Mouse (Mus musculus) fibroblast of lung, adult 2 months (primary cell): ENCODE data around the gene Klk1b16.
"Not testable (repeated sequence)": the region's sequence is repeated elsewhere in the genome, so short reads cannot be mapped to it uniquely, and the experiment has no call there.

Source experiments
- DNase-seq: peaks from one replicate; pipeline ENCODE4 v3.0.0-alpha.2; 2011; ENCODE audit warnings: low read depth

Gene Klk1b16

GRCm38 (mm10) chr7:44136467-44136866, at the start of gene Klk1b16:
Gene Klk1b16, plus strand, starts transcription at chr7:44136767.
- no peak for DNase-seq

- DNase-seq, result no peak
These were observed 40.5 kb upstream of the Klk1b16 start for GRCm38 (mm10) chr7:44096111-44096510.

GRCm38 (mm10) chr7:44102028-44102427, 34.5 kb upstream of the Klk1b16 start, which contains the start of gene Klk1b21:
Gene Klk1b21, plus strand, starts transcription at chr7:44102328.
- DNase-seq, result not testable (repeated sequence)

- DNase-seq, result no peak
These were observed 24.2 kb upstream of the Klk1b16 start, which contains the start of gene Klk1b22 for GRCm38 (mm10) chr7:44112373-44112772. Gene Klk1b22, plus strand, starts transcription at chr7:44112673.

GRCm38 (mm10) chr7:44123445-44123844, 13.1 kb upstream of the Klk1b16 start:
- DNase-seq, result no peak

GRCm38 (mm10) chr7:44179299-44180045, 42.9 kb downstream of the Klk1b16 start:
- no peak for DNase-seq

GRCm38 (mm10) chr7:44186516-44186915, 49.9 kb downstream of the Klk1b16 start:
- not testable (repeated sequence) for DNase-seq

GRCm38 (mm10) chr7:44187936-44188335, 51.4 kb downstream of the Klk1b16 start, which contains the start of gene Klk1b24:
Gene Klk1b24, plus strand, starts transcription at chr7:44188236.
- not testable (repeated sequence) for DNase-seq
